8 mouse cellular contexts compared by ENCODE assay signal in the genomic region with DNA sequence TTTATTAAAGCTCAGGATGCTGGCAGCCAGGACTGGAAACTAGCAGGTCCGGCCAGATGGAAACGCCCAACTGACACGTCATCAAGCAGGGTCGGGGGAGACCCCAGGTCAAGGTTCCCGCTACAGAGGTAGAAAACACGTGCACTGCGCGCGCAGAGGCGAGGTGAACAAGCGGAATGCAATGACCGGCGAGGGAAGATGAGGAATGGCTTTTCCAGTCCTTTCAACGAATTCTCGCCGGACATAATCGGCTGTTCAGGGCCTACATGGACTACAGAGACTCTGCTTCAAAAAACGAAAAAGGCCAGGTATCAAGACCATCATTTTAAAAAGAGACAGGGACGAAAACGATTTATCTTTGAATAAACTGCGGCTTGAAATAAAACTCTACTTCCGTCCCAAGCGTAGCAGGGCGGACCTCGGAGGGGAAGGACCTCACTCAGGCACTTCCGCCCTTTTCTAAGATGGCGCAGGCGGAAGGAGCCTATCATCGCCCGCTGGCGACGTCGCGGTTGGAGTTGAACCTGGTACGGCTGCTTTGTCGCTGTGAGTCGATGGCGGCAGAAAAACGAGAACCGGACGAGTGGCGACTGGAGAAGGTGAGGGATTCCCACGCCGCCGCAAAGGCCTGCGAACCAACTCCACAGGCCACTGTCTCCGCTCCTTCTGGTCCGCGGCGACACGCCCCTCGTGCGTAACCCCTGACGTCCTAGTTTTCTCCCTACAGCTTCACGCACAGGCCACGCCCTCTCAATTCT. TPM values are rescaled to one million over a fixed set of nuclear protein-coding genes. Genes with fewer than 3 reads are reported as not detected.
DNase-seq lines count a peak whose midpoint lies in the region; ATAC-seq lines count a peak whose summit lies in the region.

Gene Use1, plus strand, starts transcription at position 78 of the 758 bp plus-strand sequence.

- ATAC-seq in hindbrain, embryonic 16.5 days, result peak; percentile 84

- peak within 1 kb of the TSS; percentile 68 for H3K4me2 ChIP-seq in hindbrain, embryonic 16.5 days (ENCODE audit: low read length)

- under 1% methylated on average over 56 of the region's 56 CpGs for WGBS in hindbrain, embryonic 16.5 days
- under 1% methylated on average over 56 of the region's 56 CpGs for WGBS in macrophage (ENCODE audit: missing documents)

- H3K27ac ChIP-seq in hindbrain, embryonic 16.5 days (ENCODE audit: low read depth, low read length), result peak within 1 kb of the TSS; percentile 94
- peak within 1 kb of the TSS; percentile 97 for H3K27ac ChIP-seq in macrophage

- peak within 1 kb of the TSS; percentile 67 for H3K4me3 ChIP-seq in hindbrain, embryonic 16.5 days (ENCODE audit: low read length)
- peak within 1 kb of the TSS; percentile 75 for H3K4me3 ChIP-seq in macrophage (ENCODE audit: inconsistent target)

- H3K9me3 ChIP-seq in hindbrain, embryonic 16.5 days (ENCODE audit: control insufficient read depth, low read length), result no peaks in the 10 kb centered on the region

- peaks cover 12% of the 10 kb centered on the region for H3K4me1 ChIP-seq in hindbrain, embryonic 16.5 days (ENCODE audit: control insufficient read depth, insufficient read depth, low read depth, low read length)

- peaks cover 13% of the 10 kb centered on the region; the same call in 1 of the 2 replicates for H3K79me2 ChIP-seq in macrophage (ENCODE audit: inconsistent target)

- peak within 1 kb of the TSS; percentile 78 for H3K9ac ChIP-seq in hindbrain, embryonic 16.5 days (ENCODE audit: low read depth, low read length)

- H3K27me3 ChIP-seq in hindbrain, embryonic 16.5 days (replicated peaks; ENCODE audit: control insufficient read depth, insufficient read depth, low read length), result no peaks in the 10 kb centered on the region

- DNase-seq in R1 (ENCODE audit: low read depth, low spot score), result peak; percentile 99
- DNase-seq in cerebellum, postnatal 25 days, result peak; percentile 91 to 93
- DNase-seq in gastrocnemius, adult 18-20 months (ENCODE audit: low spot score), result peak; percentile 91
- peak; percentile 86 to 93 for DNase-seq in left cerebral cortex, adult 18-20 months (ENCODE audit: low spot score in 2 of 2)
- peak; percentile 93 for DNase-seq in right cerebral cortex, adult 18-20 months
- DNase-seq in urinary bladder, postnatal 10 days (ENCODE audit: low spot score), result peak; percentile 60

- peaks cover 9% of the 10 kb centered on the region for H3K36me3 ChIP-seq in hindbrain, embryonic 16.5 days (ENCODE audit: control insufficient read depth, insufficient read depth, low read length)
- H3K36me3 ChIP-seq in macrophage (ENCODE audit: inconsistent target), result peaks cover 8% of the 10 kb centered on the region; the same call in 1 of the 2 replicates

RNA-seq across cellular contexts. Expression of gene Use1, which starts in this region (rescaled TPM):
- 100 to 1,000 TPM; 100 to 109 TPM for total RNA-seq in gastrocnemius, adult 18-20 months (2021)
- polyA plus RNA-seq in hindbrain, embryonic 16.5 days (2015; fragmentation: Nextera tagmentation; extraction: Ambion mirVana), result 115 and 120 TPM in 2 replicates
- total RNA-seq in left cerebral cortex, adult 18-20 months (2021), result 100 to 1,000 TPM; 116 to 126 TPM
- total RNA-seq in macrophage (2018; cell fraction: chromatin; rRNA removed), result 100 to 1,000 TPM in 16 of 26 experiments, 10 to 100 TPM in 10; 44.5 to 178 (median 118) TPM
- 100 to 1,000 TPM in 20 of 26 experiments, 10 to 100 TPM in 6; 75.1 to 172 (median 110) TPM for total RNA-seq in macrophage (2018; cell fraction: cytosol; rRNA removed)
- 100 to 1,000 TPM in 12 of 26 experiments, 10 to 100 TPM in 14; 49.8 to 147 (median 94.9) TPM for total RNA-seq in macrophage (2018; cell fraction: nucleus; rRNA removed)
- 88.4 to 157 TPM (median 128 TPM) in 3 replicates for polyA plus RNA-seq in macrophage (2018)

Comparison
In these comparisons a context has a peak if more than half of its experiments do, and no peak if none do; other contexts are left out.
1. Peak in every context shown above with its lines: DNase-seq, ATAC-seq, H3K4me3 ChIP-seq and H3K27ac ChIP-seq.